Mouse (Mus musculus): Measurements from ENCODE around the gene Cerk. TPM values are rescaled to one million over a fixed set of nuclear protein-coding genes. Genes with fewer than 3 reads are reported as not detected.
"Not testable (repeated sequence)": the region's sequence is repeated elsewhere in the genome, so short reads cannot be mapped to it uniquely, and the experiment has no call there.

Gene Cerk
- polyA plus RNA-seq, 1 experiment, result 0.06 TPM

GRCm38 (mm10) chr15:86201696-86202330 is 15.9 kb upstream of the Cerk start:
- Histone ChIP-seq H3K36me3 (ENCODE audit: control insufficient read depth) (no peaks in the 10 kb centered on the region), H3K27me3 (ENCODE audit: control insufficient read depth) (no peaks in the 10 kb centered on the region), H3K4me3 (replicated peaks) (no peak overlapping the region), H3K9me3 (ENCODE audit: control insufficient read depth, low read length) (no peaks in the 10 kb centered on the region), H3K4me1 (ENCODE audit: control insufficient read depth) (peaks cover 22% of the 10 kb centered on the region)
- TF ChIP-seq GATA1 (IDR thresholded peaks at IDR 0.05; ENCODE audit: low read length) (no peak), TAL1 (IDR thresholded peaks at IDR 0.05; ENCODE audit: low read length) (no peak)

GRCm38 (mm10) chr15:86201095-86201494 is 15.2 kb upstream of the Cerk start:
- H3K27me3 ChIP-seq (ENCODE audit: control insufficient read depth), result no peaks in the 10 kb centered on the region
- peaks cover 19% of the 10 kb centered on the region for H3K4me1 ChIP-seq (ENCODE audit: control insufficient read depth)
- TF ChIP-seq TAL1 (IDR thresholded peaks at IDR 0.05; ENCODE audit: low read length), result no peak
- TF ChIP-seq GATA1 (IDR thresholded peaks at IDR 0.05; ENCODE audit: low read length), result no peak
- H3K36me3 ChIP-seq (ENCODE audit: control insufficient read depth), result no peaks in the 10 kb centered on the region
- no peaks in the 10 kb centered on the region for H3K9me3 ChIP-seq (ENCODE audit: control insufficient read depth, low read length)
- H3K4me3 ChIP-seq (replicated peaks), result no peak overlapping the region

- TF ChIP-seq TAL1 (IDR thresholded peaks at IDR 0.05; ENCODE audit: low read length), result no peak
- no peak for TF ChIP-seq GATA1 (IDR thresholded peaks at IDR 0.05; ENCODE audit: low read length)
- Histone ChIP-seq H3K4me1 (ENCODE audit: control insufficient read depth) (peaks cover 19% of the 10 kb centered on the region), H3K9me3 (ENCODE audit: control insufficient read depth, low read length) (no peaks in the 10 kb centered on the region), H3K4me3 (replicated peaks) (no peak overlapping the region), H3K27me3 (ENCODE audit: control insufficient read depth) (no peaks in the 10 kb centered on the region), H3K36me3 (ENCODE audit: control insufficient read depth) (no peaks in the 10 kb centered on the region)
These were observed 14.2 kb upstream of the Cerk start for GRCm38 (mm10) chr15:86200169-86200568.

DNA sequence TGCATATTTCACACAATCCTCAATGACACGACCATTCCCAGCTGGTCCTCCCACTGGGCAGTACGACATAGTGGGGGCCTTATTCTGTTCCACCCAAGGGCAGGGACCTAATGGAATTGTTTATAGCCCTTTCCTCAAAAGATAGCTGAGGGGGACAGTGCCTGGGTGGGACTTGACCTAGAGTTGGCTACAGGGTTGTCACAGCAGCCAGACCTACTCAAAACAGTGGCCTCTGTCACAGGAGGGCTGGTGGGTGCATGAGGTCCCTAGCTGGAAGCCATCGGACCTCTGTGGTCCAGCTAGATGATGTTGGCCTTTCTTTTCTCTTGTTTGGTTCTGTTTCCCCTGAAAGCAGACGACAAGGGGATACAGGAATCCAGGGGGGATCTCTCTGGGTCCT is 13.5 kb upstream of the Cerk start:
- peaks cover 3% of the 10 kb centered on the region; the same call in 1 of the 2 replicates for H3K9me3 ChIP-seq (ENCODE audit: control insufficient read depth, low read length)
- H3K4me1 ChIP-seq (ENCODE audit: control insufficient read depth), result peaks cover 14% of the 10 kb centered on the region
- TF ChIP-seq GATA1 (IDR thresholded peaks at IDR 0.05; ENCODE audit: low read length), result no peak
- TF ChIP-seq TAL1 (IDR thresholded peaks at IDR 0.05; ENCODE audit: low read length), result no peak
- no peaks in the 10 kb centered on the region for H3K36me3 ChIP-seq (ENCODE audit: control insufficient read depth)
- H3K27me3 ChIP-seq (ENCODE audit: control insufficient read depth), result no peaks in the 10 kb centered on the region
- no peak overlapping the region for H3K4me3 ChIP-seq (replicated peaks)

GRCm38 (mm10) chr15:86199052-86199451 is 13.1 kb upstream of the Cerk start:
- Histone ChIP-seq H3K9me3 (ENCODE audit: control insufficient read depth, low read length) (peaks cover 4% of the 10 kb centered on the region; the same call in 1 of the 2 replicates), H3K4me3 (replicated peaks) (no peak overlapping the region), H3K4me1 (ENCODE audit: control insufficient read depth) (peaks cover 11% of the 10 kb centered on the region), H3K27me3 (ENCODE audit: control insufficient read depth) (no peaks in the 10 kb centered on the region), H3K36me3 (ENCODE audit: control insufficient read depth) (no peaks in the 10 kb centered on the region)
- TF ChIP-seq TAL1 (IDR thresholded peaks at IDR 0.05; ENCODE audit: low read length) (no peak), GATA1 (IDR thresholded peaks at IDR 0.05; ENCODE audit: low read length) (no peak)

DNA sequence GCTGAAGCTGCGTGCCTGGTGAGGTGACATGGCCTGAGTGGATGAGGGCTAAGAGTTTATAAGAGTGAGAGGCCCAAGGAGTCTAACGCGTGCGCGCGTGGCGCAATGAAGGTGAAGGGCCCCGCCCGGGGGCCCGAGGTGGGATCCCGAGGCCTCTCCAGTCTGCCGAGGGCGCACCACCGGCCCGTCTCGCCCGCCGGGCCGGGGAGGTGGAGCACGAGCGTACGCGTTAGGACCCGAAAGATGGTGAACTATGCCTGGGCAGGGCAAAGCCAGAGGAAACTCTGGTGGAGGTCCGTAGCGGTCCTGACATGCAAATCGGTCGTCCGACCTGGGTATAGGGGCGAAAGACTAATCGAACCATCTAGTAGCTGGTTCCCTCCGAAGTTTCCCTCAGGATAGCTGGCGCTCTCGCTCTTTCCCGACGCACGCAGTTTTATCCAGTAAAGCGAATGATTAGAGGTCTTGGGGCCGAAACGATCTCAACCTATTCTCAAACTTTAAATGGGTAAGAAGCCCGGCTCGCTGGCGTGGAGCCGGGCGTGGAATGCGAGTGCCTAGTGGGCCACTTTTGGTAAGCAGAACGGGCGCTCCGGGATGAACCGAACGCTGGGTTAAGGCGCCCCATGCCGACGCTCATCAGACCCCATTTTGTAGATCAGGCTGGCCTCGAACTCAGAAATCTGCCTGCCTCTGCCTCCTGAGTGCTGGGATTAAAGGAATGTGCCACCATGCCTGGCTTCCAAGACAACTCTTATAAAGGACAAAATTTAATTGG is 8.9 kb upstream of the Cerk start:
- H3K9me3 ChIP-seq (ENCODE audit: control insufficient read depth, low read length), result peaks cover 12% of the 10 kb centered on the region; the same call in 1 of the 2 replicates
- H3K27me3 ChIP-seq (ENCODE audit: control insufficient read depth); H3K36me3 ChIP-seq (ENCODE audit: control insufficient read depth); H3K4me3 ChIP-seq (replicated peaks); H3K4me1 ChIP-seq (ENCODE audit: control insufficient read depth): not testable (repeated sequence)

GRCm38 (mm10) chr15:86191933-86192332 is 6.0 kb upstream of the Cerk start:
- H3K4me3 ChIP-seq (replicated peaks), result no peak overlapping the region
- H3K36me3 ChIP-seq (ENCODE audit: control insufficient read depth), result no peaks in the 10 kb centered on the region
- H3K4me1 ChIP-seq (ENCODE audit: control insufficient read depth), result no peaks in the 10 kb centered on the region
- peaks cover under 1% of the 10 kb centered on the region; the same call in 1 of the 2 replicates for H3K27me3 ChIP-seq (ENCODE audit: control insufficient read depth)
- TF ChIP-seq GATA1 (IDR thresholded peaks at IDR 0.05; ENCODE audit: low read length), result no peak
- TF ChIP-seq TAL1 (IDR thresholded peaks at IDR 0.05; ENCODE audit: low read length), result no peak
- H3K9me3 ChIP-seq (ENCODE audit: control insufficient read depth, low read length), result peaks cover 12% of the 10 kb centered on the region; the same call in 1 of the 2 replicates

- H3K9me3 ChIP-seq (ENCODE audit: control insufficient read depth, low read length), result peaks cover 12% of the 10 kb centered on the region; the same call in 1 of the 2 replicates
- H3K27me3 ChIP-seq (ENCODE audit: control insufficient read depth), result peaks cover 4% of the 10 kb centered on the region
- no peak for TF ChIP-seq TAL1 (IDR thresholded peaks at IDR 0.05; ENCODE audit: low read length)
- TF ChIP-seq GATA1 (IDR thresholded peaks at IDR 0.05; ENCODE audit: low read length), result no peak
- no peak overlapping the region for H3K4me3 ChIP-seq (replicated peaks)
- H3K36me3 ChIP-seq (ENCODE audit: control insufficient read depth), result no peaks in the 10 kb centered on the region
- H3K4me1 ChIP-seq (ENCODE audit: control insufficient read depth), result no peaks in the 10 kb centered on the region
These were observed 5.6 kb upstream of the Cerk start for GRCm38 (mm10) chr15:86191505-86191904.

GRCm38 (mm10) chr15:86190387-86190786 is 4.4 kb upstream of the Cerk start:
- H3K9me3 ChIP-seq (ENCODE audit: control insufficient read depth, low read length), result peaks cover 12% of the 10 kb centered on the region; the same call in 1 of the 2 replicates
- H3K27me3 ChIP-seq (ENCODE audit: control insufficient read depth), result peaks cover 15% of the 10 kb centered on the region
- no peak overlapping the region for H3K4me3 ChIP-seq (replicated peaks)
- no peaks in the 10 kb centered on the region for H3K36me3 ChIP-seq (ENCODE audit: control insufficient read depth)
- TF ChIP-seq GATA1 (IDR thresholded peaks at IDR 0.05; ENCODE audit: low read length) (no peak), TAL1 (IDR thresholded peaks at IDR 0.05; ENCODE audit: low read length) (no peak)
- H3K4me1 ChIP-seq (ENCODE audit: control insufficient read depth), result peaks cover 3% of the 10 kb centered on the region

Measured in erythroblast, embryonic 14.5 days (primary cell).